Mouse (Mus musculus) mesoderm, embryonic 11.5 days (tissue): ENCODE measurements around the gene Ankrd27.
"Not testable (repeated sequence)": the region's sequence is repeated elsewhere in the genome, so short reads cannot be mapped to it uniquely, and the experiment has no call there.

Source experiments
- DNase-seq: peaks from one replicate; pipeline ENCODE4 v3.0.0-alpha.2; 2012; ENCODE audit warnings: low read depth, low spot score

The Ankrd27 gene

GRCm38 (mm10) chr7:35586055-35586905 lies at the start of gene Ankrd27:
Gene Ankrd27 (plus strand): TSS chr7:35586244.
- peak; percentile 98 for DNase-seq

DNA sequence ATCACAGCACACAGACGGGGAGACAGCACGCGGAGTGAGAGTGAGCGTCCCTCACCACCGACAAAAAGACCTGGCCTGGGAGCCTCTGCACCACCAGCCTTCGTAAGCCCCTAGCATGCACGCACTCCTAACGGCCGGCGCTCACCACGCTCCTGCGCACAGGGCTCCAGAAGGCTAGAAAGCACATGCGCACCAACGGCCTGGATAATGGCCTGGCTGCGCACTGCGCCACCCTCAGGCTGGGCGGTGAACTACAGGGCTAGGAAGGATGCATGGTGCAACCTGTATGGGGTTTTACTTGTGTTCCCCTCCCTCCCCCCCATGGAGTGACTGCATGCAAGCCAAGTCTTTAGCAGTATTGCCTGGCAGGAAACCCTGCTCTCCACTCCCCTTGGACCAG lies 48.5 kb upstream of the Ankrd27 start, which contains the start of gene Tdrd12:
TSS of gene Tdrd12 (minus strand) at position 184 of the 400 bp plus-strand sequence.
- no peak for DNase-seq

- DNase-seq: peak; percentile 75
Observed at GRCm38 (mm10) chr7:35545881-35546280, 40.2 kb upstream of the Ankrd27 start.

GRCm38 (mm10) chr7:35553751-35554604 lies 32.1 kb upstream of the Ankrd27 start:
- DNase-seq: no peak

DNA sequence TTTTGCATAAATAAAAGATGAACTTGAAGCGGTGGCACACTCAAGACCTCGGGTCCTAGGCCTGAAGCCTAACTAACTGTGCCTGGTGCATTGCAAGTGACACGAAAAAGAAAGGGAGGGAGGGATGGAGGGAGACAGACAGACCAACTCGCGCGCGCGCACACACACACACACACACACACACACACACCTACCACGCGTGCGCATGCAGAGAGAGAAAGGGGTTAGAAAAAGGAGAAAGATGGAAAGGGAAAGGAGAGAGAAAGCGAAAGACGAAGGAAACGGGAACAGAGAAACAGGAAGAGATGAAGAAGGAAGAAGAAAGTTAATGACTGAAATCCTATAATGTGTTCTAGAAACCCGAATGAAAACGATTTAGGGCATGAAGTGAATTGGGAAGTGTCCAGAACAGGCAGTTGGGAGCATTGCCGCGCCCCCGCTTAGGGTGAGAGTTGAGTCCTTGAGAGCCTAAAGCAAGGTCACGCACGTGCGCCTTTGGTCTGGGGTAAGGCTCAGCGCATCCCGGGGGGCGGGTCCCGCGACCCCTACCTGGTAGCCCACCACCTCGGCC lies 31.4 kb upstream of the Ankrd27 start:
- peak; percentile 35 for DNase-seq

- DNase-seq: peak; percentile 97
Observed at GRCm38 (mm10) chr7:35555224-35556204, 30.5 kb upstream of the Ankrd27 start.

DNA sequence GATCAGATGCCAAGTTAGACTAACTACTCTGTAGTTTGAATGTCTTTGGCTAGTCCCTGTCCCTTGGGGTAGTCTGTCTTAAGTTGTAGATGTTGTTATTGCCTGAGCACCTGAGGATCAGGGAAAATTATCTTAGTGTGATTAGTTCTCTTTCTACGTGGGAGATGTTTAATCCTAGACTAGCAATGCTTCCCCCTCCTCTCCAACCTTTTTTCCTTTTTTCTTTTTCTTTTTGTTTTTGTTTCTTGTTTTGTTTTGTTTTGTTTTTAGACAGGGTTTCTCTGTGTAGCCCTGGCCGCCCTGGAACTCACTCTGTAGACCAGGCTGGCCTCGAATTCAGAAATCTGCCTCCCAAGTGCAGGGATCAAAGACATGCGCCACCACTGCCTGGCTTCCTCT lies 29.8 kb upstream of the Ankrd27 start, which contains the start of gene Nudt19:
TSS of gene Nudt19 (minus strand) at position 100 of the 399 bp plus-strand sequence.
- no peak for DNase-seq

GRCm38 (mm10) chr7:35556905-35557304 lies 29.1 kb upstream of the Ankrd27 start:
- DNase-seq: no peak

DNA sequence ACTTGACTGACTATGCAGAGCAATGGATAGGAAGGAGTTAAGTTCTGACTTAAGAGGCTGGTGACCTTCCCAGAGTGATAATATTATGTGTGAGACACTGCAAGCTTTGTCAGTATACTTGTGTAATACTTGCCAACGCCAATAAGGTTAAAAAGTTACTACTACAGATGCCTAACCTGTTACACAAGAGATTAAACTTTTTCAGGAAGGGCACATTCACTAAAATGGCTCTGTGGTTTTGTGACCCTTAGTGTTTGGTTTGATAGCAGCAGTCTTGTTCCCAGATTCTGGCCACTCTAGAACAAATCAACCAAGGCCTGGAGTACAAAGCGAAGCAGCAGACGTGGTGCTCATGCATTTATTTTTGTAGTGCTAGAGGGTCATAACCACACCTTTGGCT lies 28.5 kb upstream of the Ankrd27 start:
- DNase-seq: no peak

GRCm38 (mm10) chr7:35558681-35559080 lies 27.4 kb upstream of the Ankrd27 start:
- DNase-seq: no peak

- no peak for DNase-seq
Observed at GRCm38 (mm10) chr7:35559838-35560237, 26.2 kb upstream of the Ankrd27 start.

DNA sequence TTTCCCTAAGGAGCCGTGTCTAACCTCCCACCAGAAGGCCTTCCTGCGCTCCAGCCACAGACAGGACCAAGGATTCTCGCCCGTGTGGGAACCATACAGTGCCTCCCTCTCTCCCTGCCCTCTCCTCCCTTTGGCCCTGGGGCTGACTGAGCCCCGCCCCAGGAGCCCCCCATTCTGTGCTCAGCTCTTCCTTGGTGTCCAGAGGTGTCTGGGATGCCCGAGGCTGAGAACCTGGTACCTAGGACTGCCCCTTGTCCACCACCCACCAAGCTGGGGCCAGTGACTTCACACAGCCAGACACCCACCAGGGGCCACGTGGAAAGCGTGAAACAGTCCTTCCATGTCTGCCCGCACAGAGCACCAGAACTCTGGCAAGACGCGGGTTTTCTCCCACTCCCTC lies 23.0 kb upstream of the Ankrd27 start:
- no peak for DNase-seq

DNA sequence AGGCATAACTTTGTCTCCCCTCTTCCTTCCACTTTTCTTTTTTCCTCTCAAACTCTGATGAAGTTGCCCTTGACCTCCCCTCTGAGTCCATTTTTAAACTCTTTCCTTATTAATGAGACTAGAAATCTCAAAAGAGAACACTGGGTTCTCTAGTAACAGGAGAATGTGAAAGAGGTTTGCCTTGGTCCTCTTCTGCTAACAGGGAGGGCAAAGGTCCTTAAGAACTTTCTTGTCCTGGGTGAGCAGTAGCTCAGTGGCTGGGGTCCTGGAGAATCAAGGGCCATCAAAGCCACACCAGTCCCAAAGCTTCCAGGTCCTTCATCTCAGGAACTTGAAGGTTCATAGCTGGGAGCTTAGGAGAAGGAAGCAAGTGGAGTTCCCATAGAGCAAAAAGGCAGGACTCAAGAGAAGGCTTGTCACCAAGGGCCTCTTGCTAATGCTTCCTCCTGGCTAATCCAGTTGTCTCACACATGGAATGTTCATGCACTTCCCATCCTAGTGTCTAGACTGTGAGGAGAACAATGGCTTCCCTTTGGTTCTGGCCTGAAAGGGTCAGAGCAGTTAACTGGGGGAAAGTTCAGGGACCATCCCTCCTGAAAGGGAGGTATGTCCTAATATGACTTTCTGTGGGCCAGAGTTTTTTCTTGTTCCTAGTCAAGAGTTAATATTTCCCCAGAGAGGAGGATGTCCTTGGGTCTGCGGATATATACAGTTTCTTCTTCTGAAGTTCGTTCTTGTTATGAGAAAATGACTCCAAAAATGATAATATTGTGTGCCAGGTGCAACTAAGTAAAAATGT lies 21.8 kb upstream of the Ankrd27 start:
- DNase-seq: no peak

DNA sequence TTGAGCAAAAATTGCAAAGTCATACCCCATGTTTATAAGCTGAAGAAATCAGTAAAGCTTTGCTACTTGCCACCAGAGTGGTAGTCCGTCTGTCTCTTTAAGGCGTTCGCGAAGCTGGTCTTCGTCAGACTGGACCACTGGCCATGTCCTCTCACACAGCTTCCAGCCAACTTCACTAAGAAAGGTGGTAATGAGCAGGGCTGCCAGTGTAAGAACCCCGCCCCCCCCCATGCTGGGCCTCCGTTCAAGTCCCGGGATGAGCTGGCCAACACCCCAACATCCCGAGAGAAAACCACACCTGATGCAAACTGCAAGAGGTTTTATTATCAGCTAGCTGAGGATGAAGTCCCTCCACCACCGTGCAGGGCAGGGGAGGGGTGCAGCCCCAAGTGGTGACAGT lies 21.2 kb upstream of the Ankrd27 start:
- DNase-seq: not testable (repeated sequence)

DNA sequence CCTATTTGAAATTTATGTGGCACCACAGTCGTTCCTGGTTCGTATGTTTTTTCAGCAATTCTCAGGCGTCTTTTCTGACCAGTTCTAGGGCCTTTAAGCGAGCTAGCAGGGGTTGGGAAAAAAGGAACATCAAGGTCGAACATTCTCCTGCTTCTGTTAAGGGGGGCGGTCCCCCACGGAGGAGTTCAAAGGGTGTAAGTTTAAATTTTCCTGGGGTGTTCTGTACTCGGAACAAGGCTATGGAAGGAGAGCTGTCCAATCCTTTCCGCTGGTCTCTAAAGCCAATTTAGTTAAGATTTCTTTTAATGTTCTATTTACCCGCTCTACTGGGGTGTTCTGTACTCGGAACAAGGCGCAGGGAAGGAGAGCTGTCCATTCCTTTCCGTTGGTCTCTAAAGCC lies 20.1 kb upstream of the Ankrd27 start:
- not testable (repeated sequence) for DNase-seq

- DNase-seq: not testable (repeated sequence)
Observed at GRCm38 (mm10) chr7:35569724-35570123, 16.3 kb upstream of the Ankrd27 start.

DNA sequence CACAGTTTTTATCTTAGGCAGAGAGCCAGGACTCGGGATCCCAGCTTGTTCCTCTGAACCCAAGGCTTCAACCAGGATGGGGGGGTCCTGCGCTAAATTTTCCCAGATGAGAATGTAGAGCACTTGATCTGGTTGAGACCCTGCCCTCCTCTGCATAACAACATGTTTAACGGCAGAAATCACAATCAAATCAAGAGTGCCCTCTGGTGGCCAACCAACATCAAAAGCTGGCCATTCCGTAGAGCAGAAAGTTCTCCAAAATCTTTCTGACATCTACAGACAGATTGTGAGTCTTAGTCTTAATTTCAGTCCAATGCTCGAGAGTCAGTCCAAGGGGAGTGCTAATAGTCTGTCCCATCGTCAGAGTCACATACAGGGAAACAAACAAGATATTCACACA lies 15.2 kb upstream of the Ankrd27 start:
- not testable (repeated sequence) for DNase-seq

GRCm38 (mm10) chr7:35579849-35580248 lies 6.2 kb upstream of the Ankrd27 start:
- DNase-seq: peak; percentile 60

- no peak for DNase-seq
Observed at GRCm38 (mm10) chr7:35582719-35583118, 3.3 kb upstream of the Ankrd27 start.

- no peak for DNase-seq
Observed at GRCm38 (mm10) chr7:35583476-35584025, 2.5 kb upstream of the Ankrd27 start.
